Mouse (Mus musculus) fat pad, adult 2 months (tissue): Measurements from ENCODE around the gene Mad1l1.

Source experiments
- DNase-seq: peaks from one replicate; pipeline ENCODE4 v3.0.0-alpha.2; 2011; ENCODE audit warnings: low read depth, low spot score; ENCODE audit errors: extremely low read depth

Gene Mad1l1

GRCm38 (mm10) chr5:139970186-139970631, 351.1 kb downstream of the Mad1l1 start:
- DNase-seq, result no peak

GRCm38 (mm10) chr5:139969151-139969948, 352.0 kb downstream of the Mad1l1 start:
- no peak for DNase-seq

GRCm38 (mm10) chr5:139965596-139965995, 355.8 kb downstream of the Mad1l1 start:
- DNase-seq, result no peak

GRCm38 (mm10) chr5:139964391-139964790, 357.0 kb downstream of the Mad1l1 start:
- no peak for DNase-seq

- no peak for DNase-seq
Measured at GRCm38 (mm10) chr5:139959741-139960140, 361.6 kb downstream of the Mad1l1 start.
